Mouse (Mus musculus) erythroblast, adult 5-6 weeks (primary cell): ENCODE measurements around the gene Ubc. TPM values are rescaled to one million over a fixed set of nuclear protein-coding genes. Genes with fewer than 3 reads are reported as not detected.

Source experiments
- ATAC-seq: replicated peaks from 2 replicates; pipeline ENCODE4 v1.8.0; 2016; ENCODE audit warnings: moderate number of reproducible peaks, mild to moderate bottlenecking, moderate TSS enrichment, inconsistent platforms; ENCODE audit not compliant: poor library complexity, low FRiP score, severe bottlenecking
- total RNA-seq, 2 experiments: library from RNA; stranded (forward) in 1 of 2; stranded (reverse) in 1 of 2; fragments of 150-400 nt in 1 of 2; fragments of 200-764, 138-1000 nt in 1 of 2; gene quantifications; 2 replicates each; pipeline versions ENCODE4 v1.2.3 to v1.2.4; 2015 to 2017; ENCODE audit warnings: low replicate concordance in 2 of 2

The Ubc gene
- total RNA-seq, 2 experiments from 2014 or later: 81.7 to 132 TPM

DNA sequence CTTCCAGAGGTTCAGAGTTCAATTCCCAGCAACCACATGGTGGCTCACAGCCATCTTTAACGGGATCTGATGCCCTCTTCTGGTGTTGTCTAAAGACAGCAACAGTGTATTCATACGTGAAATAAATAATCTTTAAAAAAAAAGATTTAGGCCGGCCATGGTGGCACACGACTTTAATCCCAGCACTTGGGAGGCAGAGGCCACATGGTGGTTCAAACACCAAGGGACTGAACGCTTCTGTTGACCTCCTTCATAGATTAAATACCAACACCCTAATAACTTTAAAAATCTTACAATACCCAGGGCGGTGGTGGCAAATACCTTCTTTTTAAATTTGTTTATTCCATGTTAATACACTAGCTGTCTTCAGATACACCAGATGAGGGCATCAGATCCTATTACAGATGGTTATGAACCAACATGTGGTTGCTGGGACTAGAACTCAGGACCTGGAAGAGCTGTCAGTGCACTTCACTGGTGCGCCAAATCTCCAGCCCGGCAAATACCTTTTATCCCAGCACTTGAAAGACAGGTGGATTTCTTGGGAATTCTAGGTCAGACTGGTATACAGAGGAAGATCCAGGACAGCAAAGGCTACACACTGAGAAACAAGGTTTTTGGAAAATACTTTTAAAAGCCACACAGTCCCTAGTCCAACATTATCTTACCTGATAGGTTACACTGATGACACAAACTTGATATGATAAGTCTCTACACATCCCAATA lies 4.6 kb downstream of the Ubc start:
- ATAC-seq: no peak

DNA sequence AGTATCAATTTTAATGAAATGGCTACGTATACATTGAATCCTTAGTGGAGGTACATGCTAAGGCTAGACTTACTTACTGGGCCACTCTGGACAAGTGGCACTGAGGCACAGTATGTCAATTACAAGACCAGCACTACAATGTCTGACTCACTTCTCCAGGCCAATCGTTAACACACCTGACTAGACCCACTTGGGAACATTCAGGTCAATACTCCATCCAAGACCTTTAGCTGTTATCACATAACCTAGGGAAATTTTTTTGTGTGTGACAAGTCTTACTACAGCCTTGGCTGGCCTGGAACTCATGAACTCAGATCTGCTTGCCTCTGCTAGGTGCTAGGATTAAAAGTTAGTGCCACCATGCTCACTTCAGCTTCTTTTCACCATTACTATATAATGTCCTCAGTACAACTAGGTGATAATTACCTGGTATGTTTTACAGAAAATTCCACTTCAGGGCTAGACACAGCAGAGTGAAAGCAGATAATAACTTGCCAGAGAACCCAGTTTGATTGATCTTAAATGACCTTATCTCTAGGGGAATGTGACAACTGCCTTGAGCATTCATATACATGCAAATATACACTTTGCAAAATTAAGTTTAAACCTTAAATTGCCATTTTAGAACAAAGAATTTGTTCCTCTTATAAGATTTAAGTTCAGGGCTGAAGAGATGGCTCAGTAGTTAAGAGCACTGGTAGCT lies 5.3 kb downstream of the Ubc start:
- ATAC-seq: no peak

DNA sequence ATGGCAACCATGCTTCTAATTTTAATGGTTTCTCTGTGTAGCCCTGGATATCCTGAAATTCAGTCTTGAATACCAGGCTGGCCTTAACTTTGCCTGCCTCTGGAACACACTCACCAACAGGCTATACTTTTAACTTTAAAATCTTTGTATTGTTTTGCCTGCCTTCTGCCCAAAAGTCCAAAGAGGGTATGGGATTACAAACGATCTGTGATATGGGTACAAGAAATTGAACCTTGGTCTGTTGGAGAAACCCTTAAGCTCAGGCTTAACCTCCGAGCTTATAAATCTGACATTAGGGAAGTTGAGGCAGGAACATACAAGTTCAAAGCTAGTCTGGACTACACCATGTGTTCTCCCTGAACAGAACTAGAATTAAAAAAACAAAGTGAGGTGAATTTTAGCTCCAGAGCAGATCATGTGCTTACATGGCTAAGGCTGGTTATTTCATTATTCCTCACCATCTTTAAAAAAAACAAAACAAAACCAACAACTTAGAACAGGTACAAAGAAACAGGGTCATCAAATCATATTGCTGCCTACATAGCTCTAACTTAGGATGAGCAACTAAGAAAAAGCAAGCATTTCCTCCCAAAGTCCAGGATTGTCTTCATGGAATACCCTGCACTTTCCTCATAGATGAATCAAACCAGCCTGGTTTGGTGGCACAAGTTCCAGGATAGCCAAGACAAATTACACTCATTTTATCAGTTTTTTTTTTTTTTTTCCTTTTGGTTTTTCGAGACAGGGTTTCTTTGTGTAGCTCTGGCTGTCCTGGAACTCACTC lies 6.2 kb downstream of the Ubc start:
- no peak for ATAC-seq

DNA sequence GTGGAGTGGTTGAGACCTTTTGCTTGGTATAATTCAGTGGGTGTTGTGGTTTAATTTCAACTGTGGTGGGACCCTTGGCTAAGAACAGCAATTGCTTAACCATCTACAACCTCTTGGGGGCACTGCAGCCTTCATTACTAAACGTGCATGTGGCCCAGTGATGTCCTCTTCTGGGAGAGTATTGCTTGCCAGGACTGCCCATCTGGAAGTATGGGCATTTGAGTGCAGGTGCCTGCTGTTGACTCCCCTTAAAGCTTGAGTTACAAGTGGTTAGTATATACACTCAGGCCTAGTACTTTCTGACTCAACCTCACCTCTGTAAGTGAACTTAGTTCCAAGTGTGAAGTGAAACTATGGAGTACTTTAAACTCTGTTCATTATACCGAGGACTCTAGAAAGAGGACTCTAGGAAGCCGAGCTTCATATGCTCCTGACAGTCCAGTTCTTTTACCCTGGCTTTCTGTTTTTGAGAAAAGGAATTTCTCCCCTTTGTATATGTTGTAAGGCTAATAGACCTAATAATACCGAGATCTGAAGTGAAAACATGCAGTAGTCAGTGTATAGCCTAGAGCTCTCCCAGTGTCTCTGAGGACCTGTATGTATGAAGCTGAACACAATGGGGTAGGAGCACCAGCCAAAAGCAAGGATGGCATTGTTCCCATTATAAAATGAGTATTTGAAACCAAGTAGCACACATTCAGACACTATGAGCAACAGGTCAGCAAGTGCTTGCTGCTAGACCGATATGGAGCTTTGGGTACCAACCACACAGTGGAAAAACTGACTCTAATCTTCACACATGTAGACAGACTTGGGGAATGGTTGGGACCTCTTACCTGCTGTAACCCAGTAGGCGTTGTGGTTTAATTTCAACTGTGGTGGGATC lies 7.1 kb downstream of the Ubc start:
- peak; percentile 77 for ATAC-seq

DNA sequence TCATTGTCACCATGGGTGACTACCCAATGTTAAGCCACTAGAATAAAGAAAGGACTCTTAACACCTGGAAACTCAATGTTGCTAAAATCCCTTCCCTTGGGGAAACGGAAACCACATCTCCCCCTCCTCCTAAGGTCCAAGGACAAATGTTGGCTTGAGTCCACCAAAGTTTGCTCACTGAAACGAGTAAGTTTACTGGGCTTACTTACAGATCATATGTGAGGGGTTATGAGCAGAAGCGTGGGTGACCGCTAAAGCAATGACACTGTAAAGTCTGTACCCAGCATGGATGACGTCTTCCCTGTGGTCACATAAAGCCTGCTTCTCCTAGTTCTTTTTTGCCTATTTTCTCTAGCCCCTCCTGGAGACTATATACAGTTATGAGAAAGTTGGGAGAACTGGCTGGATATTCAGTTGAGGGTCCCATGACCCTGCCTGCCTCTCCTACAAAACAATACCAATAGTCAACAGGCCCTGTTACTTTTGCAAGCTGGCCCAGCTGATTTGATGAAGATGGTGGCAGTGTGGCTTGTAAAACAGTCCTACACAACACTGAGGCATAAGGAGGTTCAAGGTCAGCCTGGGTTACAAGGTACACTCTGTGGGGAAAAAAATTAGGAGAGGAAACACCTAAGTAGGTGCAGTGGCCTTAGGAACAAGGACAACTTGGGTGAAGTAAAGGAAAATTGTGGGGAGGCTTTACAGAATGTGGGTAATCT lies 7.9 kb downstream of the Ubc start:
- no peak for ATAC-seq

DNA sequence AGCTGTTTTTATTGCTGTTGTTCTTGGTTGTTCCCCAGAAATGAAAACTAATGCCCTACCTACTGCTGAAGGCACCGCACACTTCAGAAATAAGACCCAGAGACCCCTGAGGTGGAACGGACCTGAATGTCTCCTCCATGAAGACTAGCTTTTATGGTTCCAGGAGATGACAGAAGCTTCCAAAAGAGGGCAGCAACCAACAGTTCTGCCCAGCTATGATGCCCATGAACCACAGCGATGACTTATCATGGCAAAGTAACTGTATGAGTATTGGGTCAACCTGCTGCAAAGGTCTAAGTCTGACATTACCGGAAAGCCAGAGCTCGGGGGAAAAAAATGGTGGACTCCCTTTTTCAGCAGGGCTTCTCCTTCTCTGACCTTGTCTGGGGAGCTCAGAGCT lies 11.1 kb downstream of the Ubc start:
- no peak for ATAC-seq

DNA sequence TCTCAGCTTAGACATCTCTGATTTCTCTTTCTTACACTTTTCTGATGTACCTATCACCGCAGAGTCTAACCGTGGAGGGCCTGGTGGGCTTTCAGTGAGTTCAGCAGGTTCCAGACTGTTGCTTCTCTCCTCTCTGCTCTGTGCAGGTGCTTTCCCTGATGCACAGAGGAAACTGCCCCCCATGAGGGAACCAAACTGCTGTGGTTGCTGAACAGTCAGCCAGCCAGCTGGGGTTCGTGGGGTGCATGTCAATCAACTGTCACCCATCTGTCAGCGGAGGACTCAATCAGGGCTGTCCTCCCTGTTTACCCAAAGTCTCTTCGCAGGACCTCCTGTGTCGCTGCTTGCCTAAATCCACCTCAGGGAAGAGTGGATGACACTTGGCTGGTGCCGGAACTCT lies 12.8 kb downstream of the Ubc start:
- no peak for ATAC-seq

DNA sequence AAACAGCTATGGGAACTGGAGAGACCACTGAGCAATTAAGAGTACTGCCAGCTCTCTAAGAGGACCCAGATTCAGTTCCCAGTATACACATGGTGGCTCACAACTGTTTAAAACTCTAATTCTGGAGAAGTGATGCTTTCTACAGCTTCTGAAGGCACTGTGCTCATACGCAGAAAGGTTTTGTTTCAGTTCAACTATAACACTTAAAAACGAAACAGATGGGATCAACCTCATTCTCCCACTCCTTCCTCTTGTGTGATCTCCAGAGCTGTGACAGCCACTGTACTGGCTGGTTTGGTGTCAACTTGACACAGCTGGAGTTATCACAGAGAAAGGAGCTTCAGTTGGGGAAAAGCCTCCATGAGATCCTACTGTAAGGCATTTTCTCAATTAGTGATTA lies 14.1 kb downstream of the Ubc start:
- ATAC-seq: no peak

DNA sequence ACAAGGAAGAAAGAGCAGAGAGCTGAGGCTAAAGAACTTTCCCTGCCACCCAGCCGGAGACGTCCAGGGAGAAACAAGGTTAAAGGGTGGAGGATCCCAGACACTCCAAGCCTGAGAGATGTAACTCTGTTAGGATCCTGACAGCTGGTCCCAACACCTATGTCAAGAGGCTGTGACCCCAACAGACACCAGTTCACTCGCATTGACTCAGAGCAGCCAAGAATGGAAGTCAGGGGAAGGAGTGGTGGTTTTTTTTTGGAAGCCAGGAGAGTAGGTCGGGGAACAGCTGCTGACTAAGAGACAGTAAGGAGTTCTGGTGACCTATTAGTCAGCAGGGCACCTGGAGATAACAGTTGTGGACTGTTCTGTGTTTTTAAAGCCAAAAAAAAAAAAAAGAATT lies 18.0 kb downstream of the Ubc start:
- ATAC-seq: no peak

DNA sequence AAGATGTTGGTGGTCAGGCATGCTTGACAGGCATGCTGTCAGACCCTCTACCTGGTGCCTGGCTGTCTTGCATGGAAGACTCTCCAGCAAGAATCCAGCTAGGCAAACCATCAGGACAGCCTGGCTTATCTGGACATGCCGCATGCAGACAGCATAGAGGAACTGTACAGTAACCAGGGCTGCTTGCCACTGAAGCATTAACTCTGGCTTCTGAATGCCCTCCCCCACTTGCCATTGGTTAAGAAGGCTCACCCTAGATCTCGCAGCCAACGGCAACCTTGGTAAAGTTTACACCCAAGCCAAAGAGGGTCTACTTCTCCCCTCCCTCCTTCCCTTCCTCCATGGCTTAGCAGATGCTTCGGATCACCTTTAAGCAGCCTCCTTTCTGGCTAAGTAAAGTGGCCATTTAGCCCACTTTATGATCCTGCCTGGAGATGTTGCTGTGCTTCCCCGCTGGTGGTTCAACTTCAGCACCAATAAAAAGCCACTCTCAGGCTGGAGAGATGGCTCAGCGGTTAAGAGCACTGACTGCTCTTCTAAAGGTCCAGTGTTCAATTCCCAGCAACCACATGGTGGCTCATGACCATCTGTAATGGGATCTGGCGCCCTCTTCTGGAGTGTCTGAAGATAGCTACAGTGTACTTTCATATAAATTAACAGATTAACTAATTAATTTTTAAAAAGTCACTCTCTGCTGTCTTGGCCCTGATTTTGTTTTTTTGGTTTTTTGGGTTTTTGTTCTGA lies 18.9 kb downstream of the Ubc start:
- ATAC-seq: no peak

DNA sequence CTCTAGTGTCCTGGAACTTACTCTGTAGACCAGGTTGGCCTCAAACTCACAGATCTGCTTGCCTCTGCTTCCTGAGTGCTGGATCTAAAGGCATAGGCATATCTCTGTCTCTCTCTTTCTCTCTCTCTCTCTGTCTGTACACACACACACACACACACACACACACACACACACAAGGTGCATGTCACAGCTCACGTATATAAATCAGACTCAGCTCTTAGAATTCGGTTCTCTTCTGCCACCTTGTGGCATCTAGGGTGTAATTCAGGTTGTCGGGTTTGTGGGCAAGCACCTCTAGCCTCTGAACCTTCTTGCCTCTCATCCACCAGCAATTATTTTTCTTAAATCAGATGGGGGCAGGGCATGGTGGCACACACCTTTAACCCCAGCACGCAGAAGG lies 21.4 kb downstream of the Ubc start:
- peak; percentile 90 for ATAC-seq

DNA sequence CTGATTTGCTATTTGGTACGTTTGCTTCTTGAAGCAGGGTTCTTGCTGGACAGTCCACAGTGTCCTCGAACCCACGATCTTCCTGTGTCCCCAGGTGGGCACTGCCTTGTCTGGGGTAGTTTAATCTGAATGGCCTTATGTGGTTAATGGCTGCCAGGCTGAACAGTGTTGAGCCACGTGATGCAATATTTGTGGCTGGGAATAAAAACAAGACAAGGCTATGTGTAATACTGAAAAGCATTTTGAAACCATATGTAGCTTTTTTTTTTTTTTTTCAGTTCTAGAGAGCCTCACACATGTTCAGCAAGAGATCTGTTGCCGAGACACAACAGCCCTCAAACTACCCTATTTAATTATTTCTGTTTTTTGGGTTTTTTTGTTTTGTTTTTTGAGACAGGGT lies 21.8 kb downstream of the Ubc start:
- ATAC-seq: no peak

DNA sequence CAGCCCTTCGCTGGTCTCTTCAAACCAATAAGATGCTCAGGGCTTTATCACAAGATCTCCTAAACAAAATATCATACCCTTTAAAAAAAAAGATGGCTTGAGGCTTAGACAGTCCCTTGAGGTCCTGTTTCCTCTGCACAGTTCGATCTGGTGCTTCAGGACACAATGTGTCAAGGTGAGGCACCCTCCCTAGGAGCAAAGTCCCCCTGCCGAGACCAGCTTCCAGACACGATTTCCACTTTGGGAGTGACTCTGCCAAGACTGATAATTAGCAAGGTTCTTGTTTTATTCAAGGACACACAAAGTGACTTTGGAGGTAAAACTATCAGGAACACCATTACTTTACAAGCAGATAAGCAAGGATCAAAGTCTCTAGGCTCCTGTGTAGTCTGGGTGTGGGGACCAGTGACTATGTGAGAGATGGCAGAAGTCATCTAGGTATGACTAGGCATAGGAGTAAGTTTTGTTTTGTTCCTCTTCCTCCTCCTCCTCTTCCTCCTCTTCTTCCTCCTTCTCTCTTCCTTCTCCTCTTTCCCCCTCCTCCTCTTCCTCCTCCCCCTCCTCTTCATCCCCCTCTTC lies 25.1 kb downstream of the Ubc start:
- ATAC-seq: no peak

DNA sequence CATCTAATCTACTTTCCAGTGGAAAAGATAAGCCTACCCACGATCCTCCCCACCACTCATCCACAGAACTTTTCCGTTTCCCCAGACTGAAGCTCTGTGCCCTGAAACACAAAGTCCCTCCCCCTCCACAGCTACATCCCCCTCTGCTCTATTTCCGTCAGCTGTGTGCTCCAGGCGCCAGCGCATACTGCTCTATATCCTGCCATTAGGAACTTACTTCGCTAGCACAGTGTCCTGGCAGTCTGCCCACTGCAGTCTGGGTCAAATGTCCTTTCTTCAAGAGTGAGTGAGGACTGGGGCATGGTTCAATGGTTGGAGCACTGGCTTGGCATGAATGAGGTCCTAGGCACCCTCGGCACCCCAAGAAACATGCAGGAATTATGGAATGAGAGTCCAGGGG lies 26.1 kb downstream of the Ubc start:
- ATAC-seq: no peak

DNA sequence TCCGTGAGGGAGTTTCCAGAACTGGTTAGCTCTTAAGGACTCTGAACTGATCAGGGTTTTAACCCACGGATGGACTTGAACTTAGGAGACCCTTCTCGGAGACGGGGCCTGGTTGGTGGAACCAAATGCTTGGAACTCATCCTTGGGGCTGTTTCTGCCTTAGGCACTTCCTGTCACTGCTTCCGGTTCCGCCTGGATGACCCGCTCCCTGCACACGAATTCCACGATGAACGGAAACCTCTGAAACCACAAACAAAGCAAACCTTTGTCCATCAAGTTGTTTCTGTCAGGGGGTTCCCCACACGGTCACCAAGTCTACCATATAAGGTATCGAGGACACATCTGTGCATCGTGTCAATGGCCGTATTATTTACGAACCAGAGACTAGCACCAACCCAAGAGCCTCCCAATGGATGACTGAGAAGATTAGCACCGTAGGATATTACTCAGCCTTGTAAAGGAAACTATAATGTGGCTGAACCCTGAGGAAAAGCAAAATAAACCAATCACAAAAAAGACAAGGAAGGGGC lies 29.0 kb downstream of the Ubc start:
- ATAC-seq: no peak

DNA sequence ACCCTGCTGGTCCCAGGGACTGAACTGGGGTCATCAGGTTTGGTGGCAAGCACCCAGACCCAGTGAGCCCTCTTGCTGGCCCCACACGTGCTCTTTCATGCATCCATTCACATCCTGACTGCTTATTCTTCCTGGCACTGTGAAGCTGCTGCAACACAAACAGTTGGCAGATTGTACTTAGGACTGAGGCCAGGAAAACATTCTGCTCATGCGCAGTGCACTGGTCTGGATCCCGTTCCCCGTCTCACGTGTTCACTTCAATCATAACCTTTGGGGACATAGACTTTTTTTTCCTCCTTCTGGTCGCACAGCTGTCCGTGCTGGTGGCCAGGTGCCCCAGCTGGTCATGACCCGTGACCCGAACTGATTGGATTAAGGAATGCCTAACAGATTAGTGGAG lies 29.4 kb downstream of the Ubc start:
- ATAC-seq: no peak

DNA sequence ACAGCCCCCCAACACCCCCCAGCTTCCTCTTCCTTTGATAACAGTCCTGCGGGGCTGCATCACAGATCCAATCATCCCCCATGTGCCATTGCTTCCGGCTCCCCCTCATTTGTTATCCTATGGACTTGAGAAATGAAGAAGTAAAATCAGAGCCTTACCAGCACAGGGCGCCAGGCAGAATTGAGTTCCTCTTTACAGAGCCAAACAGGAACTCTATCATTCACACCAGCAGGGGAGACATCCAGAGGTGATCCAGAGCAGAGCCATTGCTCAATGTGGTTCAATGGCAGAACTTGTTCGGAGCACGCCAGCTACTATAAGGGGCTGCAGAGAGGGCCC lies 31.8 kb downstream of the Ubc start:
- ATAC-seq: no peak

DNA sequence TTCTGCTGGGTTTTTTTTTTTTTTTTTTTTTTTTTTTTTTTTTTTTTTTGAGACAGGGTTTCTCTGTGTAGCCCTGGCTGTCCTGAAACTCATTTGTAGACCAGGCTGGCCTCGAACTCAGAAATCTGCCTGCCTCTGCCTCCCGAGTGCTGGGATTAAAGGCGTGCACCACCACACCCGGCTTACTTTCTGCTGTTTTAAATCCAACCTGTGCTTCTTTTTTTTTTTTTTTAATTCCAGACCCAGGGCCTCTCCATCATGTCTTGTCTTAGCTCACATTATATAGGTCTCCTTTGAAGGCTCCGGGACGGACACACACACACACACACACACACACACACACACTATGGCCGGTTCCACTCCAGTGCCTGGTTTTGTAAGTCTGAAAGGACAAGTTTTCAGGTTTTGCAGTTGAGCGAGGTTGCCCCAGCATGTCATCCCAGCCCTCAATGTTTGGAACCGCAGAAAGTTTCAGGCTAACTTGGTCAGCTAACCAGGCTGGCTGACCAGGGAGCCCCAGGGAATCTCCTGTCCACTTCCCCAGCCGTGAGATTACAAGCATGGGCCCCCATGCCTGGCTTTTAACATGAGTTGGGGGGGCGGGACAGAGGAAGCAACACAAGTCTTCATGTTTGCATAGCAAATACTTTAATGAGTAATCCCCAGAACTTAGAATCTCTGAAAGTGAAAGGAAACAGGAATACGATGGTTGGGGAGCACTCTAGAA lies 32.3 kb downstream of the Ubc start:
- no peak for ATAC-seq
